Mouse (Mus musculus) stomach, postnatal 0 days (tissue): ENCODE data around the gene Rxra.

Experiments
- CTCF ChIP-seq: IDR thresholded peaks from 2 replicates; pipeline ENCODE4 v1.5.1; 2016; ENCODE audit warnings: antibody characterized with exemption, low read depth, mild to moderate bottlenecking, moderate library complexity
- EP300 ChIP-seq: optimal IDR thresholded peaks from 2 replicates; pipeline ENCODE3; 2016; ENCODE audit warnings: antibody characterized with exemption

DNA sequence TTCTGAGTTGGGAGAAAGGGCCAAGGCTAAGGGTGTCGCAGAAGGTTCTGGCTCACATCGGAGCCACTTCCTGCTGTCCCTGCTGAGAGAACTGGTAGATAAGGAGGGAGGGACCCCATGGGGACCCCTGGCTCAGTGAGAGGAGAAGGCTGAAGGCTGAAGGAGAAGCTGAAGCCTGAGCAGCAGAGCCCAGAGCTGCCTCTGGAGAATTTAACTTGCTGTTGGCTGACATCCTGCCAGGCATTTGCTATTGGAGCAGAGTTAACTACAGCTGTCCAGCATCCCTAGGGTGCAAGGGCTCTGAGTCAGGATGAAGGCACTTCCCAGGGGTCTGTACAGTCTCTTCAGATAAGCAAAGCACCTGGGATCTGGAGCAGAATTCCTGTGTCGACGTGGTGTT lies 122.8 kb downstream of the Rxra start:
- TF ChIP-seq CTCF (no peak), EP300 (no peak)
